Mouse (Mus musculus) adrenal gland, adult 2 months (tissue): Measurements from ENCODE around the gene Zic2. TPM values are rescaled to one million over a fixed set of nuclear protein-coding genes. Genes with fewer than 3 reads are reported as not detected.

Experiments used
- DNase-seq: peaks from one replicate; pipeline ENCODE4 v3.0.0; 2021
- polyA plus RNA-seq: library from polyadenylated mRNA; depleted of rRNA; stranded (reverse); fragments of >200 nt; gene quantifications from 2 replicates; pipeline ENCODE4 v1.2.3, GENCODE M21; 2012
- total RNA-seq, 2 experiments: library from RNA; stranded (reverse); gene quantifications; 2 replicates each; pipeline ENCODE4 v1.2.3; 2021

Zic2 gene
- total and polyA plus RNA-seq, 3 experiments = 0.10 TPM; not detected in 2

- DNase-seq = no peak
These were observed 1.6 kb downstream of the Zic2 start for GRCm38 (mm10) chr14:122476822-122477215.

GRCm38 (mm10) chr14:122477261-122477671 is 2.0 kb downstream of the Zic2 start:
- DNase-seq = no peak

GRCm38 (mm10) chr14:122477971-122478573 is 2.8 kb downstream of the Zic2 start:
- no peak for DNase-seq

GRCm38 (mm10) chr14:122478574-122479011 is 3.4 kb downstream of the Zic2 start:
- no peak for DNase-seq

GRCm38 (mm10) chr14:122479461-122480109 is 4.3 kb downstream of the Zic2 start:
- DNase-seq = no peak

- DNase-seq = no peak
These were observed 5.1 kb downstream of the Zic2 start for GRCm38 (mm10) chr14:122480355-122480754.

GRCm38 (mm10) chr14:122481181-122481580 is 5.9 kb downstream of the Zic2 start:
- no peak for DNase-seq

GRCm38 (mm10) chr14:122482081-122483023 is 7.1 kb downstream of the Zic2 start:
- DNase-seq = no peak

GRCm38 (mm10) chr14:122483024-122483385 is 7.8 kb downstream of the Zic2 start:
- no peak for DNase-seq

GRCm38 (mm10) chr14:122483556-122484421 is 8.6 kb downstream of the Zic2 start:
- no peak for DNase-seq

- no peak for DNase-seq
These were observed 9.2 kb downstream of the Zic2 start for GRCm38 (mm10) chr14:122484458-122484843.

- DNase-seq = no peak
These were observed 9.8 kb downstream of the Zic2 start for GRCm38 (mm10) chr14:122484844-122485551.

- DNase-seq = no peak
These were observed 10.5 kb downstream of the Zic2 start for GRCm38 (mm10) chr14:122485635-122486181.

GRCm38 (mm10) chr14:122486611-122487010 is 11.4 kb downstream of the Zic2 start:
- DNase-seq = no peak

GRCm38 (mm10) chr14:122487366-122487765 is 12.1 kb downstream of the Zic2 start:
- no peak for DNase-seq

- no peak for DNase-seq
These were observed 13.8 kb downstream of the Zic2 start for GRCm38 (mm10) chr14:122489041-122489440.

GRCm38 (mm10) chr14:122489686-122490414 is 14.6 kb downstream of the Zic2 start:
- DNase-seq = no peak

GRCm38 (mm10) chr14:122490441-122491328 is 15.4 kb downstream of the Zic2 start, which contains the start of gene Gm10837:
Gm10837 (plus strand) TSS chr14:122490586.
- DNase-seq = no peak

GRCm38 (mm10) chr14:122491521-122491920 is 16.3 kb downstream of the Zic2 start:
- no peak for DNase-seq
